Mouse (Mus musculus): ENCODE measurements around the gene B4galt1. TPM values are rescaled to one million over a fixed set of nuclear protein-coding genes. Genes with fewer than 3 reads are reported as not detected.
A peak's percentile ranks its signal among the peaks of the same experiment; 100 is the strongest.

Gene B4galt1
- polyA plus RNA-seq (2014; fragmentation: Nextera tagmentation; extraction: Ambion mirVana) = 58.5 and 60.6 TPM in 2 replicates

GRCm38 (mm10) chr4:40853565-40854386 is at the start of gene B4galt1:
Gene B4galt1, minus strand, starts transcription at chr4:40854005.
- Histone ChIP-seq H3K27me3 (ENCODE audit: control insufficient read depth, insufficient read depth, low read length) (no peaks in the 10 kb centered on the region), H3K9ac (ENCODE audit: low read length) (peak within 1 kb of the TSS; percentile 99), H3K4me3 (ENCODE audit: control insufficient read depth in 1 of 2, insufficient read depth in 1 of 2, low read depth in 1 of 2, low read length in 2 of 2) (peak within 1 kb of the TSS; percentile 82 to 88), H3K36me3 (ENCODE audit: control insufficient read depth, insufficient read depth, low read length) (no peaks in the 10 kb centered on the region), H3K9me3 (ENCODE audit: control insufficient read depth, low read length) (no peaks in the 10 kb centered on the region), H3K4me1 (ENCODE audit: control insufficient read depth in 2 of 2, insufficient read depth in 2 of 2, low read length in 2 of 2) (peaks cover 24 to 37% of the 10 kb centered on the region in 2 experiments), H3K27ac (replicated peaks in 1 of 2; ENCODE audit: control insufficient read depth in 1 of 2, insufficient read depth in 1 of 2, low read depth in 2 of 2, low read length in 2 of 2) (peak within 1 kb of the TSS; percentile 97), H3K4me2 (ENCODE audit: low read length) (peak within 1 kb of the TSS; percentile 75)
- under 1% methylated on average over 70 of the region's 83 CpGs for WGBS
- peak; percentile 95 for ATAC-seq (ENCODE audit: insufficient number of reproducible peaks, insufficient read depth, low FRiP score, low read depth)

GRCm38 (mm10) chr4:40900612-40901011 is 46.8 kb upstream of the B4galt1 start:
- Histone ChIP-seq H3K27me3 (ENCODE audit: control insufficient read depth, insufficient read depth, low read length) (no peaks in the 10 kb centered on the region), H3K36me3 (ENCODE audit: control insufficient read depth, insufficient read depth, low read length) (no peaks in the 10 kb centered on the region), H3K27ac (replicated peaks in 1 of 2; ENCODE audit: control insufficient read depth in 1 of 2, insufficient read depth in 1 of 2, low read depth in 2 of 2, low read length in 2 of 2) (no peak overlapping the region), H3K4me3 (ENCODE audit: control insufficient read depth in 1 of 2, insufficient read depth in 1 of 2, low read depth in 1 of 2, low read length in 2 of 2) (no peak overlapping the region), H3K4me1 (ENCODE audit: control insufficient read depth in 2 of 2, insufficient read depth in 2 of 2, low read length in 2 of 2) (no peaks in the 10 kb centered on the region), H3K9me3 (ENCODE audit: control insufficient read depth, low read length) (no peaks in the 10 kb centered on the region), H3K9ac (ENCODE audit: low read length) (no peak overlapping the region), H3K4me2 (ENCODE audit: low read length) (no peak overlapping the region)
- 78% methylated on average over 4 of the region's 4 CpGs for WGBS
- no peak for ATAC-seq (ENCODE audit: insufficient number of reproducible peaks, insufficient read depth, low FRiP score, low read depth)

- no peak overlapping the region for H3K9ac ChIP-seq (ENCODE audit: low read length)
- no peaks in the 10 kb centered on the region for H3K9me3 ChIP-seq (ENCODE audit: control insufficient read depth, low read length)
- no peak overlapping the region for H3K4me2 ChIP-seq (ENCODE audit: low read length)
- H3K27ac ChIP-seq (replicated peaks in 1 of 2; ENCODE audit: control insufficient read depth in 1 of 2, insufficient read depth in 1 of 2, low read depth in 2 of 2, low read length in 2 of 2) = no peak overlapping the region
- no peak overlapping the region for H3K4me3 ChIP-seq (ENCODE audit: control insufficient read depth in 1 of 2, insufficient read depth in 1 of 2, low read depth in 1 of 2, low read length in 2 of 2)
- no peaks in the 10 kb centered on the region for H3K27me3 ChIP-seq (ENCODE audit: control insufficient read depth, insufficient read depth, low read length)
- no peaks in the 10 kb centered on the region for H3K36me3 ChIP-seq (ENCODE audit: control insufficient read depth, insufficient read depth, low read length)
- WGBS = 84% methylated on average over 3 of the region's 3 CpGs
- no peaks in the 10 kb centered on the region for H3K4me1 ChIP-seq (ENCODE audit: control insufficient read depth in 2 of 2, insufficient read depth in 2 of 2, low read length in 2 of 2)
- ATAC-seq (ENCODE audit: insufficient number of reproducible peaks, insufficient read depth, low FRiP score, low read depth) = no peak
Measured at GRCm38 (mm10) chr4:40900071-40900470, 46.3 kb upstream of the B4galt1 start.

- no peak for ATAC-seq (ENCODE audit: insufficient number of reproducible peaks, insufficient read depth, low FRiP score, low read depth)
Measured at GRCm38 (mm10) chr4:40899264-40899663, 45.5 kb upstream of the B4galt1 start.

GRCm38 (mm10) chr4:40898476-40899044 is 44.8 kb upstream of the B4galt1 start:
- H3K9me3 ChIP-seq (ENCODE audit: control insufficient read depth, low read length) = no peaks in the 10 kb centered on the region
- no peak overlapping the region for H3K27ac ChIP-seq (replicated peaks in 1 of 2; ENCODE audit: control insufficient read depth in 1 of 2, insufficient read depth in 1 of 2, low read depth in 2 of 2, low read length in 2 of 2)
- no peaks in the 10 kb centered on the region for H3K36me3 ChIP-seq (ENCODE audit: control insufficient read depth, insufficient read depth, low read length)
- H3K9ac ChIP-seq (ENCODE audit: low read length) = no peak overlapping the region
- H3K4me3 ChIP-seq (ENCODE audit: control insufficient read depth in 1 of 2, insufficient read depth in 1 of 2, low read depth in 1 of 2, low read length in 2 of 2) = no peak overlapping the region
- H3K4me1 ChIP-seq (ENCODE audit: control insufficient read depth in 2 of 2, insufficient read depth in 2 of 2, low read length in 2 of 2) = no peaks in the 10 kb centered on the region
- 73% methylated on average over 6 of the region's 6 CpGs for WGBS
- ATAC-seq (ENCODE audit: insufficient number of reproducible peaks, insufficient read depth, low FRiP score, low read depth) = no peak
- H3K4me2 ChIP-seq (ENCODE audit: low read length) = no peak overlapping the region
- H3K27me3 ChIP-seq (ENCODE audit: control insufficient read depth, insufficient read depth, low read length) = no peaks in the 10 kb centered on the region

More at GRCm38 (mm10) chr4:40899264-40899663, 45.5 kb upstream of the B4galt1 start:
- Histone ChIP-seq H3K36me3 (ENCODE audit: control insufficient read depth, insufficient read depth, low read length) (no peaks in the 10 kb centered on the region), H3K4me1 (ENCODE audit: control insufficient read depth in 2 of 2, insufficient read depth in 2 of 2, low read length in 2 of 2) (no peaks in the 10 kb centered on the region), H3K27me3 (ENCODE audit: control insufficient read depth, insufficient read depth, low read length) (no peaks in the 10 kb centered on the region), H3K9me3 (ENCODE audit: control insufficient read depth, low read length) (no peaks in the 10 kb centered on the region), H3K9ac (ENCODE audit: low read length) (no peak overlapping the region), H3K4me3 (ENCODE audit: control insufficient read depth in 1 of 2, insufficient read depth in 1 of 2, low read depth in 1 of 2, low read length in 2 of 2) (no peak overlapping the region), H3K27ac (replicated peaks in 1 of 2; ENCODE audit: control insufficient read depth in 1 of 2, insufficient read depth in 1 of 2, low read depth in 2 of 2, low read length in 2 of 2) (no peak overlapping the region), H3K4me2 (ENCODE audit: low read length) (no peak overlapping the region)
- WGBS = 58% methylated on average over 2 of the region's 2 CpGs

GRCm38 (mm10) chr4:40895646-40896045 is 41.8 kb upstream of the B4galt1 start:
- 92% methylated on average over 2 of the region's 2 CpGs for WGBS
- Histone ChIP-seq H3K4me1 (ENCODE audit: control insufficient read depth in 2 of 2, insufficient read depth in 2 of 2, low read length in 2 of 2) (no peaks in the 10 kb centered on the region), H3K27ac (replicated peaks in 1 of 2; ENCODE audit: control insufficient read depth in 1 of 2, insufficient read depth in 1 of 2, low read depth in 2 of 2, low read length in 2 of 2) (no peak overlapping the region), H3K4me2 (ENCODE audit: low read length) (no peak overlapping the region), H3K9me3 (ENCODE audit: control insufficient read depth, low read length) (no peaks in the 10 kb centered on the region), H3K36me3 (ENCODE audit: control insufficient read depth, insufficient read depth, low read length) (no peaks in the 10 kb centered on the region), H3K9ac (ENCODE audit: low read length) (no peak overlapping the region), H3K4me3 (ENCODE audit: control insufficient read depth in 1 of 2, insufficient read depth in 1 of 2, low read depth in 1 of 2, low read length in 2 of 2) (no peak overlapping the region), H3K27me3 (ENCODE audit: control insufficient read depth, insufficient read depth, low read length) (no peaks in the 10 kb centered on the region)
- no peak for ATAC-seq (ENCODE audit: insufficient number of reproducible peaks, insufficient read depth, low FRiP score, low read depth)

- Histone ChIP-seq H3K27me3 (ENCODE audit: control insufficient read depth, insufficient read depth, low read length) (no peaks in the 10 kb centered on the region), H3K4me1 (ENCODE audit: control insufficient read depth in 2 of 2, insufficient read depth in 2 of 2, low read length in 2 of 2) (no peaks in the 10 kb centered on the region), H3K9ac (ENCODE audit: low read length) (no peak overlapping the region), H3K9me3 (ENCODE audit: control insufficient read depth, low read length) (no peaks in the 10 kb centered on the region), H3K36me3 (ENCODE audit: control insufficient read depth, insufficient read depth, low read length) (no peaks in the 10 kb centered on the region), H3K27ac (replicated peaks in 1 of 2; ENCODE audit: control insufficient read depth in 1 of 2, insufficient read depth in 1 of 2, low read depth in 2 of 2, low read length in 2 of 2) (no peak overlapping the region), H3K4me2 (ENCODE audit: low read length) (no peak overlapping the region), H3K4me3 (ENCODE audit: control insufficient read depth in 1 of 2, insufficient read depth in 1 of 2, low read depth in 1 of 2, low read length in 2 of 2) (no peak overlapping the region)
- ATAC-seq (ENCODE audit: insufficient number of reproducible peaks, insufficient read depth, low FRiP score, low read depth) = no peak; the same call in 1 of the 2 replicates
- WGBS = 89% methylated on average over 3 of the region's 3 CpGs
Measured at GRCm38 (mm10) chr4:40895118-40895517, 41.3 kb upstream of the B4galt1 start.

All from heart, embryonic 14.5 days (tissue).